Mouse (Mus musculus) hindbrain, embryonic 16.5 days (tissue): ENCODE data around the gene Kif23. TPM values are rescaled to one million over a fixed set of nuclear protein-coding genes. Genes with fewer than 3 reads are reported as not detected.

Experiments
- ATAC-seq: fragments of 200-750 bp; cut with Nextera tagmentation; 2 replicates; pipeline ENCODE4 v1.8.0; 2017; ENCODE audit warnings: moderate TSS enrichment, moderate library complexity
- H3K27ac ChIP-seq: fragments of 300-500 bp; sonication (generic); 2 replicates; pipeline ENCODE4 v1.5.1; 2014; ENCODE audit warnings: low read depth, mild to moderate bottlenecking, control low read depth, low read length, moderate library complexity
- H3K27me3 ChIP-seq: fragments of 300-500 bp; sonication (generic); replicated peaks from 2 replicates; pipeline ENCODE4 v1.6.1; 2014; ENCODE audit warnings: low read length; ENCODE audit not compliant: control insufficient read depth, insufficient read depth
- H3K36me3 ChIP-seq: fragments of 300-500 bp; sonication (generic); 2 replicates; pipeline ENCODE4 v1.6.1; 2014; ENCODE audit warnings: mild to moderate bottlenecking, low read length, moderate library complexity, mixed read lengths; ENCODE audit not compliant: control insufficient read depth, insufficient read depth
- H3K4me1 ChIP-seq: fragments of 300-500 bp; sonication (generic); 2 replicates; pipeline ENCODE4 v1.6.1; 2014; ENCODE audit warnings: low read depth, low read length; ENCODE audit not compliant: control insufficient read depth, insufficient read depth
- H3K4me2 ChIP-seq: fragments of 300-500 bp; sonication (generic); 2 replicates; pipeline ENCODE4 v1.6.1; 2014; ENCODE audit warnings: mild to moderate bottlenecking, low read length, control low read depth, moderate library complexity
- H3K4me3 ChIP-seq: fragments of 300-500 bp; sonication (generic); 2 replicates; pipeline ENCODE4 v1.5.1; 2014; ENCODE audit warnings: mild to moderate bottlenecking, low read length, control low read depth, moderate library complexity
- H3K9ac ChIP-seq: fragments of 300-500 bp; sonication (generic); 2 replicates; pipeline ENCODE4 v1.6.1; 2014; ENCODE audit warnings: low read depth, mild to moderate bottlenecking, control low read depth, low read length, moderate library complexity
- H3K9me3 ChIP-seq: fragments of 300-500 bp; sonication (generic); 2 replicates; pipeline ENCODE4 v1.6.1; 2014; ENCODE audit warnings: mild to moderate bottlenecking, low read length, moderate library complexity; ENCODE audit not compliant: control insufficient read depth
- WGBS: fragments of 180-500 bp; shearing (Covaris S2); extraction: QIAGEN DNeasy Blood & Tissue Kit; methylation state at CpG from one replicate; pipeline ENCODE4 v1.1.7; 2014; 5-methylcytosine and 5-hydroxymethylcytosine counted together
- polyA plus RNA-seq: library from polyadenylated mRNA; unstranded; fragments of >200 nt; fragmentation: Nextera tagmentation; extraction: Ambion mirVana; gene quantifications from 2 replicates; pipeline ENCODE4 v1.2.1, GENCODE M21; 2015

The Kif23 gene
- polyA plus RNA-seq, 1 experiment from 2014 or later, result 13.7 TPM

- H3K36me3 ChIP-seq, result no peaks in the 10 kb centered on the region
Measured at GRCm38 (mm10) chr9:61920331-61920730, 26.2 kb downstream of the Kif23 start.

GRCm38 (mm10) chr9:61919464-61919863 is 27.1 kb downstream of the Kif23 start:
- Histone ChIP-seq H3K9ac (no peak overlapping the region), H3K36me3 (no peaks in the 10 kb centered on the region), H3K4me2 (no peak overlapping the region), H3K4me1 (peaks cover 2% of the 10 kb centered on the region; the same call in 1 of the 2 replicates), H3K4me3 (no peak overlapping the region), H3K27me3 (no peaks in the 10 kb centered on the region), H3K9me3 (no peaks in the 10 kb centered on the region), H3K27ac (no peak overlapping the region)
- 96% methylated on average over 5 of the region's 5 CpGs for WGBS
- ATAC-seq, result no peak

More at GRCm38 (mm10) chr9:61920331-61920730, 26.2 kb downstream of the Kif23 start:
- Histone ChIP-seq H3K9ac (no peak overlapping the region), H3K4me3 (no peak overlapping the region), H3K27me3 (no peaks in the 10 kb centered on the region), H3K27ac (no peak overlapping the region), H3K4me1 (no peaks in the 10 kb centered on the region), H3K9me3 (no peaks in the 10 kb centered on the region), H3K4me2 (no peak overlapping the region)
- ATAC-seq, result no peak
- WGBS, result 95% methylated on average over 6 of the region's 6 CpGs

- 93% methylated on average over 6 of the region's 6 CpGs for WGBS
- no peak for ATAC-seq
- H3K4me1 ChIP-seq, result peaks cover 13% of the 10 kb centered on the region
- H3K4me2 ChIP-seq, result no peak overlapping the region
- no peak overlapping the region for H3K4me3 ChIP-seq
- no peaks in the 10 kb centered on the region for H3K9me3 ChIP-seq
- no peaks in the 10 kb centered on the region for H3K27me3 ChIP-seq
- no peak overlapping the region for H3K9ac ChIP-seq
- peaks cover 4% of the 10 kb centered on the region for H3K36me3 ChIP-seq
- H3K27ac ChIP-seq, result no peak overlapping the region
Measured at GRCm38 (mm10) chr9:61917436-61917835, 29.1 kb downstream of the Kif23 start.

GRCm38 (mm10) chr9:61916986-61917385 is 29.6 kb downstream of the Kif23 start:
- WGBS, result 95% methylated on average over 3 of the region's 3 CpGs
- H3K4me3 ChIP-seq, result no peak overlapping the region
- no peak overlapping the region for H3K4me2 ChIP-seq
- no peaks in the 10 kb centered on the region for H3K27me3 ChIP-seq
- H3K36me3 ChIP-seq, result peaks cover 9% of the 10 kb centered on the region
- peaks cover 13% of the 10 kb centered on the region for H3K4me1 ChIP-seq
- no peak overlapping the region for H3K27ac ChIP-seq
- H3K9ac ChIP-seq, result no peak overlapping the region
- ATAC-seq, result no peak
- H3K9me3 ChIP-seq, result no peaks in the 10 kb centered on the region

GRCm38 (mm10) chr9:61915393-61916005 is 31.1 kb downstream of the Kif23 start:
- peaks cover 15% of the 10 kb centered on the region for H3K36me3 ChIP-seq
- H3K9ac ChIP-seq, result peak overlapping the region; percentile 73; the same call in 1 of the 2 replicates
- WGBS, result 51% methylated on average over 4 of the region's 4 CpGs
- no peaks in the 10 kb centered on the region for H3K27me3 ChIP-seq
- no peaks in the 10 kb centered on the region for H3K9me3 ChIP-seq
- peaks cover 13% of the 10 kb centered on the region for H3K4me1 ChIP-seq
- peak overlapping the region; percentile 54 for H3K4me3 ChIP-seq
- no peak for ATAC-seq
- H3K4me2 ChIP-seq, result peak overlapping the region; percentile 66
- H3K27ac ChIP-seq, result no peak overlapping the region; the same call in 1 of the 2 replicates

- Histone ChIP-seq H3K9me3 (no peaks in the 10 kb centered on the region), H3K27me3 (no peaks in the 10 kb centered on the region), H3K9ac (peak overlapping the region; percentile 73), H3K27ac (peak overlapping the region; percentile 93), H3K36me3 (peaks cover 15% of the 10 kb centered on the region), H3K4me2 (peak overlapping the region; percentile 66), H3K4me1 (peaks cover 13% of the 10 kb centered on the region), H3K4me3 (peak overlapping the region; percentile 54)
- 4% methylated on average over 13 of the region's 13 CpGs for WGBS
- no peak for ATAC-seq
Measured at GRCm38 (mm10) chr9:61914917-61915300, 31.7 kb downstream of the Kif23 start.

GRCm38 (mm10) chr9:61914203-61914916 is 32.2 kb downstream of the Kif23 start, which contains the start of gene Rplp1:
Rplp1 (minus strand) TSS chr9:61914542.
- Histone ChIP-seq H3K4me3 (peak within 1 kb of the TSS; percentile 54), H3K4me1 (peaks cover 13% of the 10 kb centered on the region), H3K27me3 (no peaks in the 10 kb centered on the region), H3K9ac (peak within 1 kb of the TSS; percentile 78), H3K4me2 (peak within 1 kb of the TSS; percentile 90), H3K9me3 (no peaks in the 10 kb centered on the region), H3K27ac (peak within 1 kb of the TSS; percentile 93), H3K36me3 (peaks cover 15% of the 10 kb centered on the region)
- under 1% methylated on average over 62 of the region's 70 CpGs for WGBS
- ATAC-seq, result peak; percentile 98

- Histone ChIP-seq H3K9me3 (no peaks in the 10 kb centered on the region), H3K4me1 (peaks cover 13% of the 10 kb centered on the region), H3K4me2 (no peak overlapping the region), H3K9ac (no peak overlapping the region), H3K27ac (no peak overlapping the region), H3K4me3 (no peak overlapping the region), H3K36me3 (peaks cover 15% of the 10 kb centered on the region), H3K27me3 (no peaks in the 10 kb centered on the region)
- no peak for ATAC-seq
- 65% methylated on average over 6 of the region's 6 CpGs for WGBS
Measured at GRCm38 (mm10) chr9:61911300-61912128, 35.1 kb downstream of the Kif23 start.
